ENCODE assay signal across 32 mouse cellular contexts in genomic region chr4:35203724-35204123, GRCm38 (mm10). TPM values are rescaled to one million over a fixed set of nuclear protein-coding genes. Genes with fewer than 3 reads are reported as not detected.
A peak's percentile ranks its signal among the peaks of the same experiment; 100 is the strongest.
DNase-seq lines count a peak whose midpoint lies in the region; ATAC-seq lines count a peak whose summit lies in the region.
"Had no signal": no experiment of that assay in that cellular context is flagged by ENCODE, and none has a peak within 500 bp of the region (broad histone marks: within the 10 kb centered on the region; RNA-seq: fewer than 3 reads in every experiment).

No protein-coding gene starts in this region.

- H3K4me2 ChIP-seq in midbrain, embryonic 11.5 days = no peak overlapping the region
- no peak overlapping the region for H3K4me2 ChIP-seq in midbrain, embryonic 16.5 days (ENCODE audit: low read length)
- H3K4me2 ChIP-seq in intestine, embryonic 15.5 days (replicated peaks) = no peak overlapping the region
- no peak overlapping the region for H3K4me2 ChIP-seq in stomach, embryonic 15.5 days
- H3K4me2 ChIP-seq: embryonic facial prominence, embryonic 13.5 days; forebrain, embryonic 12.5 days; forebrain, embryonic 15.5 days; heart, embryonic 13.5 days; hindbrain, embryonic 12.5 days; hindbrain, embryonic 15.5 days had no signal

- H3K27me3 ChIP-seq in midbrain, embryonic 11.5 days (ENCODE audit: control insufficient read depth, insufficient read depth, low read length) = no peaks in the 10 kb centered on the region
- H3K27me3 ChIP-seq in midbrain, embryonic 16.5 days (ENCODE audit: control insufficient read depth, insufficient read depth, low read depth, low read length) = no peaks in the 10 kb centered on the region
- H3K27me3 ChIP-seq in intestine, embryonic 15.5 days (replicated peaks) = no peaks in the 10 kb centered on the region
- no peaks in the 10 kb centered on the region for H3K27me3 ChIP-seq in stomach, embryonic 15.5 days (replicated peaks)
- H3K27me3 ChIP-seq: embryonic facial prominence, embryonic 13.5 days; forebrain, embryonic 12.5 days; forebrain, embryonic 15.5 days; heart, embryonic 13.5 days; hindbrain, embryonic 12.5 days; hindbrain, embryonic 15.5 days had no signal

- no peaks in the 10 kb centered on the region for H3K4me1 ChIP-seq in midbrain, embryonic 11.5 days (ENCODE audit: control insufficient read depth, insufficient read depth, low read length)
- H3K4me1 ChIP-seq in midbrain, embryonic 16.5 days (ENCODE audit: control insufficient read depth, insufficient read depth, low read length) = no peaks in the 10 kb centered on the region
- H3K4me1 ChIP-seq in intestine, embryonic 15.5 days (replicated peaks) = no peaks in the 10 kb centered on the region
- H3K4me1 ChIP-seq in stomach, embryonic 15.5 days = no peaks in the 10 kb centered on the region
- H3K4me1 ChIP-seq: embryonic facial prominence, embryonic 10.5 days; embryonic facial prominence, embryonic 13.5 days; forebrain, embryonic 12.5 days; forebrain, embryonic 15.5 days; heart, embryonic 10.5 days; heart, embryonic 13.5 days; hindbrain, embryonic 12.5 days; hindbrain, embryonic 15.5 days had no signal

- peak; percentile 45 for DNase-seq in midbrain, embryonic 11.5 days (ENCODE audit: low spot score, missing footprints)
- no peak for DNase-seq in adrenal gland, adult 18-20 months (ENCODE audit: low spot score in 2 of 2)
- DNase-seq in heart, postnatal 14 days = no peak
- no peak for DNase-seq in left cerebral cortex, adult 9 months (ENCODE audit: low spot score in 2 of 2)
- DNase-seq: adrenal gland, postnatal 10 days; adrenal gland, postnatal 36 days; cerebellum, adult 11-12 months; cerebellum, adult 8-10 months; cerebellum, postnatal 10 days; cerebellum, postnatal 36 days; embryo, embryonic 11 days; gastrocnemius, postnatal 25 days; heart, adult 2 months had no signal

- no peaks in the 10 kb centered on the region for H3K9me3 ChIP-seq in midbrain, embryonic 11.5 days (ENCODE audit: control insufficient read depth, low read length)
- no peaks in the 10 kb centered on the region for H3K9me3 ChIP-seq in midbrain, embryonic 16.5 days (replicated peaks; ENCODE audit: control insufficient read depth, low read length, poor library complexity, severe bottlenecking)
- H3K9me3 ChIP-seq in intestine, embryonic 15.5 days = no peaks in the 10 kb centered on the region
- no peaks in the 10 kb centered on the region for H3K9me3 ChIP-seq in stomach, embryonic 15.5 days
- H3K9me3 ChIP-seq: embryonic facial prominence, embryonic 10.5 days; embryonic facial prominence, embryonic 13.5 days; forebrain, embryonic 12.5 days; forebrain, embryonic 15.5 days; heart, embryonic 10.5 days; heart, embryonic 13.5 days; hindbrain, embryonic 12.5 days; hindbrain, embryonic 15.5 days had no signal

- no peaks in the 10 kb centered on the region; the same call in 1 of the 2 replicates for H3K36me3 ChIP-seq in midbrain, embryonic 11.5 days (ENCODE audit: control insufficient read depth, insufficient read depth, low read length)
- peaks cover 16% of the 10 kb centered on the region for H3K36me3 ChIP-seq in midbrain, embryonic 16.5 days (ENCODE audit: control insufficient read depth, insufficient read depth, low read length)
- no peaks in the 10 kb centered on the region for H3K36me3 ChIP-seq in intestine, embryonic 15.5 days
- peaks cover 8% of the 10 kb centered on the region; the same call in 1 of the 2 replicates for H3K36me3 ChIP-seq in stomach, embryonic 15.5 days

- intact Hi-C loops in heart, postnatal 14 days (cut with DNase I) = no loop called here

- ATAC-seq in midbrain, embryonic 11.5 days (ENCODE audit: low FRiP score) = no peak
- no peak for ATAC-seq in midbrain, embryonic 16.5 days
- ATAC-seq in intestine, embryonic 15.5 days = peak; percentile 81
- peak; percentile 14; the same call in 1 of the 2 replicates for ATAC-seq in stomach, embryonic 15.5 days (ENCODE audit: insufficient read depth, low FRiP score, low read depth)
- no peak for ATAC-seq in granulocyte monocyte progenitor cell, adult 5-6 weeks (replicated peaks; ENCODE audit: poor library complexity, severe bottlenecking)
- ATAC-seq: forebrain, embryonic 15.5 days had no signal

- H3K27ac ChIP-seq in midbrain, embryonic 11.5 days (ENCODE audit: low read depth, low read length) = no peak overlapping the region
- no peak overlapping the region for H3K27ac ChIP-seq in midbrain, embryonic 16.5 days (ENCODE audit: low read length)
- no peak overlapping the region for H3K27ac ChIP-seq in intestine, embryonic 15.5 days
- H3K27ac ChIP-seq in stomach, embryonic 15.5 days = no peak overlapping the region
- H3K27ac ChIP-seq: embryonic facial prominence, embryonic 10.5 days; embryonic facial prominence, embryonic 13.5 days; forebrain, embryonic 12.5 days; forebrain, embryonic 15.5 days; heart, adult 2 months; heart, embryonic 10.5 days; heart, embryonic 13.5 days; hindbrain, embryonic 12.5 days; hindbrain, embryonic 15.5 days had no signal

- H3K4me3 ChIP-seq in midbrain, embryonic 11.5 days (ENCODE audit: low read depth, low read length) = no peak overlapping the region
- no peak overlapping the region for H3K4me3 ChIP-seq in midbrain, embryonic 16.5 days (ENCODE audit: low read depth, low read length)
- H3K4me3 ChIP-seq in intestine, embryonic 15.5 days (replicated peaks) = no peak overlapping the region
- no peak overlapping the region for H3K4me3 ChIP-seq in stomach, embryonic 15.5 days (replicated peaks)
- H3K4me3 ChIP-seq: embryonic facial prominence, embryonic 10.5 days; embryonic facial prominence, embryonic 13.5 days; erythroblast, embryonic 14.5 days; forebrain, embryonic 12.5 days; forebrain, embryonic 15.5 days; heart, adult 2 months; heart, embryonic 10.5 days; heart, embryonic 13.5 days; hindbrain, embryonic 12.5 days; hindbrain, embryonic 15.5 days had no signal

- 94% methylated on average over 2 of the region's 2 CpGs for WGBS in midbrain, embryonic 11.5 days
- 96% methylated on average over 2 of the region's 2 CpGs for WGBS in midbrain, embryonic 16.5 days
- WGBS in intestine, embryonic 15.5 days = 86% methylated on average over 2 of the region's 2 CpGs
- 90% methylated on average over 2 of the region's 2 CpGs for WGBS in stomach, embryonic 15.5 days

- no peak overlapping the region for H3K9ac ChIP-seq in midbrain, embryonic 11.5 days (ENCODE audit: low read length)
- no peak overlapping the region for H3K9ac ChIP-seq in midbrain, embryonic 16.5 days (ENCODE audit: low read depth, low read length)
- no peak overlapping the region for H3K9ac ChIP-seq in intestine, embryonic 15.5 days
- H3K9ac ChIP-seq in stomach, embryonic 15.5 days = no peak overlapping the region
- H3K9ac ChIP-seq: embryonic facial prominence, embryonic 13.5 days; forebrain, embryonic 12.5 days; forebrain, embryonic 15.5 days; heart, embryonic 13.5 days; hindbrain, embryonic 12.5 days; hindbrain, embryonic 15.5 days had no signal

RNA-seq across cellular contexts. Expression of gene C9orf72, which starts 22.3 kb away (rescaled TPM):
- 29.5 and 29.6 TPM in 2 replicates for polyA plus RNA-seq in midbrain, embryonic 11.5 days (2014; fragmentation: Nextera tagmentation; extraction: Ambion mirVana)
- 48.0 and 55.5 TPM in 2 replicates for polyA plus RNA-seq in midbrain, embryonic 16.5 days (2015; fragmentation: Nextera tagmentation; extraction: Ambion mirVana)
- 11.7 and 11.9 TPM in 2 replicates for polyA plus RNA-seq in intestine, embryonic 15.5 days (2015; fragmentation: Nextera tagmentation; extraction: Ambion mirVana)
- polyA plus RNA-seq in stomach, embryonic 15.5 days (2015; fragmentation: Nextera tagmentation; extraction: Ambion mirVana) = 11.7 and 12.0 TPM in 2 replicates
- 10 to 100 TPM; 15.6 to 27.4 TPM for total RNA-seq in adrenal gland, adult 18-20 months (2021)
- 10 to 100 TPM; 23.7 to 25.8 TPM for total RNA-seq in heart, postnatal 14 days (2021)
- 5.4 and 9.7 TPM in 2 replicates for total RNA-seq in granulocyte monocyte progenitor cell, adult 5-6 weeks (2014; fragmentation: Nextera tagmentation)
- 3.3 and 3.5 TPM in 2 replicates for total RNA-seq in granulocyte monocyte progenitor cell, adult 5-6 weeks (2017)
- polyA plus RNA-seq: erythroblast, embryonic 14.5 days had no signal

RNA-seq across cellular contexts. Expression of gene Mob3b, which starts 46.4 kb away (rescaled TPM):
- 16.5 and 18.3 TPM in 2 replicates for polyA plus RNA-seq in midbrain, embryonic 11.5 days (2014; fragmentation: Nextera tagmentation; extraction: Ambion mirVana)
- polyA plus RNA-seq in midbrain, embryonic 16.5 days (2015; fragmentation: Nextera tagmentation; extraction: Ambion mirVana) = 2.8 and 3.9 TPM in 2 replicates
- polyA plus RNA-seq in intestine, embryonic 15.5 days (2015; fragmentation: Nextera tagmentation; extraction: Ambion mirVana) = 30.2 and 32.1 TPM in 2 replicates
- polyA plus RNA-seq in stomach, embryonic 15.5 days (2015; fragmentation: Nextera tagmentation; extraction: Ambion mirVana) = 29.5 and 32.1 TPM in 2 replicates
- 10 to 100 TPM; 17.4 to 21.1 TPM for total RNA-seq in adrenal gland, adult 18-20 months (2021)
- 1 to 10 TPM; 1.1 to 1.8 TPM for total RNA-seq in heart, postnatal 14 days (2021)
- 1.4 and 7.8 TPM in 2 replicates for total RNA-seq in granulocyte monocyte progenitor cell, adult 5-6 weeks (2014; fragmentation: Nextera tagmentation)
- total RNA-seq in granulocyte monocyte progenitor cell, adult 5-6 weeks (2017) = 0.77 and 2.2 TPM in 2 replicates
- polyA plus RNA-seq: erythroblast, embryonic 14.5 days had no signal

RNA-seq across cellular contexts. Expression of gene Ifnk, which starts 51.9 kb away (rescaled TPM):
- polyA plus RNA-seq in midbrain, embryonic 11.5 days (2014; fragmentation: Nextera tagmentation; extraction: Ambion mirVana) = 0.46 TPM in 1 of 2 replicates, not detected in the other
- polyA plus RNA-seq in midbrain, embryonic 16.5 days (2015; fragmentation: Nextera tagmentation; extraction: Ambion mirVana) = 0.27 TPM in 1 of 2 replicates, not detected in the other
- 0.49 and 0.64 TPM in 2 replicates for polyA plus RNA-seq in intestine, embryonic 15.5 days (2015; fragmentation: Nextera tagmentation; extraction: Ambion mirVana)
- 0.39 and 0.73 TPM in 2 replicates for polyA plus RNA-seq in stomach, embryonic 15.5 days (2015; fragmentation: Nextera tagmentation; extraction: Ambion mirVana)
- total RNA-seq in adrenal gland, adult 18-20 months (2021) = not detected
- total RNA-seq in heart, postnatal 14 days (2021) = not detected
- not detected in 2 replicates for total RNA-seq in granulocyte monocyte progenitor cell, adult 5-6 weeks (2014; fragmentation: Nextera tagmentation)
- not detected in 2 replicates for total RNA-seq in granulocyte monocyte progenitor cell, adult 5-6 weeks (2017)
- total RNA-seq: adrenal gland, postnatal 10 days; adrenal gland, postnatal 36 days; gastrocnemius, adult 8-10 months; gastrocnemius, postnatal 25 days; heart, adult 2 months; heart, postnatal 25 days; hematopoietic stem cell, adult 5-6 weeks; MEL had no signal
- polyA plus RNA-seq: cortical plate, adult 2 months; erythroblast, embryonic 14.5 days; gonadal fat pad, adult 2 months; heart, adult 2 months; heart, embryonic 13.5 days; hindbrain, embryonic 12.5 days had no signal

Comparison
In these comparisons a context has a peak if more than half of its experiments do, and no peak if none do; other contexts are left out.
1. ATAC-seq: peak in intestine, embryonic 15.5 days (single experiment) and stomach, embryonic 15.5 days (single experiment); none in midbrain, embryonic 11.5 days (single experiment), midbrain, embryonic 16.5 days (single experiment) and granulocyte monocyte progenitor cell, adult 5-6 weeks (single experiment).